Mouse (Mus musculus): ENCODE measurements at regions not wholly inside any gene's neighbourhood (a gene's known extent, or its start where the extent isn't known, plus 50 kb on each side); places are given as distances from the start of the nearest gene placed in this dataset.

DNA sequence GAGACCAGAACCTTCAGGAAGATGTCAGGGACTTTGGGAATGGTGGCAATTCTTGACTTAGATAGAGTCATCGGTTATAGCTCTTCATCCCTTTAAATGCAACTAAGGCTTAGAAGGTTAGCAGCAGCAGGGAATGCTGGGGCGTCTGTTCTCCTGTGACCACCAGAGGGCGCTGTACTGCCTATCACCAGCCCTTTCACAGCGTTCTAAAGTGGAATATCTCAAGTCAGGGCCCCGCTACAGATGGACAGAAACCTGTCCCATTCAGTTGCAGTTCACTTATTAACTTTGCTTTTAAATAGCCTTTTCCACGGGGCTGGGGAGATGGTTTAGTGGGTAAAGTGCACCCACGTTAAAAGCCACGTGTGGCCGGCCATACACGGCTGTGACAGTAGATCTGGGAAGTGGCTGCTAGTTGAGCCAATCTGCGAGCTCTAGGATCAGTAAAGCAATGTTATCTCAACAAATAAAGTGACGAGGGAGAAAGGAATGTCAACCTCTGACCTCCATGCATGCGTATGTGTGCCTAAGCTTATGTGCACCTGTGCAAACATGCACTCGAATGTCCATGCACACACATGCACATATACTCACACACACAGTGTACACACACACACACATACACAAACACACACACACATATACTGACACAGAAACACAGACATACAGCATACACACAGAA is 104.3 kb downstream of the Fam168b start:
- no peak for DNase-seq (ENCODE audit: low spot score in 2 of 2)

DNA sequence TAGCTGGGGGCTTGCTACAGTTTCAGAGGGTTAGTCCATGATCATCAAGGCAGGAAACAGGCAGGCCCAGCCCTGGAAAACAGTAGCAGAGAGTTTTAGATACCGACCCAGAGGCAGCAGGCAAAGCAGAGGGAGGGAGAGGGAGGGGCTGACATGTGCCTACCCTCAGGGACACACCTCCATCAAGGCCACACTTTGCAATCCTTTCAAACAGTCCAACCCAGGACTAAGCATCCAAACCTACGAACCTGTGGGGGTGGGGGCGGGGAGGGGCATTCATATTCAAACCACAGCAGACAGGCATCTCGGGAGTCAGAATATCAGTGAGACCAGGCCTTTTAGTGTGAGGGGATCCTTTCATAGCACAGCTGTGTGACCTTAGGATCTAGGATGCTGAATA is 103.2 kb downstream of the Fam168b start:
- DNase-seq (ENCODE audit: low spot score in 2 of 2): no peak

GRCm38 (mm10) chr1:34740891-34741290 is 102.0 kb downstream of the Fam168b start:
- DNase-seq (ENCODE audit: low spot score in 2 of 2): no peak

DNA sequence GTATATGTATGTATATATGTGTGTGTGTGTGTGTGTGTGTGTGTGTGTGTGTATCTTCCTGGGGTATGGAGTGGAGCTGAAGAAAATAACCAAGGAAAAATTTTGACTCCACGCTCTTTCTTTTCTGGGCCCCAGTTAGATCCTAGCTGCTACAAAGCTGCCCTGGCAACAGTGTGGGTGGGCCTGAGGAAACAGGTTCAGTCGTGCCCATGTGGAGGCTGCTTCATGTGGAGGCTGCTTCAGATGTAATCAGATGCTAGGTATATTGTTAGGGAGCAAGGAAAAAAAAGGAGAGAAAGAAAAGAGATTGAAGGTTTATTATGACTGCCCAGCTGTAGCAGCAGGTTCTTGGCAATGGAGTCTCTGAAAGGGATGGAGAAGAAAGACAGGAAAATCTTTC is 100.6 kb downstream of the Fam168b start:
- no peak for DNase-seq (ENCODE audit: low spot score in 2 of 2)

GRCm38 (mm10) chr1:34745881-34746280 is 97.0 kb downstream of the Fam168b start:
- DNase-seq (ENCODE audit: low spot score in 2 of 2): no peak

GRCm38 (mm10) chr1:34749161-34750040 is 93.5 kb downstream of the Fam168b start:
- DNase-seq (ENCODE audit: low spot score in 2 of 2): no peak

GRCm38 (mm10) chr1:34750061-34751054 is 92.5 kb downstream of the Fam168b start:
- no peak for DNase-seq (ENCODE audit: low spot score in 2 of 2)

DNA sequence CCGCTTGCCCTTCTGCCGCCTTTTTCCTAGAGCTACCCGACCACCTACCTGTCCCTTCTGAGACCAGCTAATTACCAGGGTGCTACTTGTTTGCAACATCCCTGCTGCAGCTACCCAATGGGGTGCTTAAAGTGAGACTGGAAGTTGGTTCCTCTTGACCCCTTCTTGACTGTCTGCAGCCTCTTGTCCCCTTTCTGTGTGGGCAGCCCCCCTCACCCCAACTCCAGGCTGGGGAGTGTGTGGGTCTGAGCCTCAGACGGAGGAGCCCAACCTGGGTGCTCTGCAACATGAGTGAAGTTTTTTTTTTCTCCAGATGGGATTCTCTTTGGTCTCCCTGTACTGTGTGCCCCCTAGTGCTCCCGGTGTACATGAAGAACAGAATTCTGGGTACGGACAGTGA is 91.7 kb downstream of the Fam168b start:
- no peak for DNase-seq (ENCODE audit: low spot score in 2 of 2)

DNA sequence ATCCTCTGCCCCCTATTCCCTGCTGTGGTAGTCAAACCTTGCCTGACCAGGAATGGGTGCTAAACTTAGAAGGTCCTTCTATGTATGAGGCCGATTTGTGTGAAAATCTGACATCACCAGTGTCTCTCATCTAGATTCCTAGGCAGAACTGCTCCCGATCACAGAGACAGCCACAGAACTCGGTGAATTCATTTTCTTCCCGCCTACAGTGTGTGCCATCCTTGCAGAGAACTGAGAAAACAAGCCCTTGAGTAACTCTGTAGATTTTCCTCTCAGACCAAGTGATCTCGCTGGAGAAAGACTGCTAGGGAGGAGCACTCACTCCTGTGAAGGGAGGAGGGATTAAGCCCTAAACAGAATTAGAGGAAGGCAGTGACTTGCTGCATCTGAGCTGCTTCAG is 89.3 kb downstream of the Fam168b start:
- DNase-seq (ENCODE audit: low spot score in 2 of 2): no peak

DNA sequence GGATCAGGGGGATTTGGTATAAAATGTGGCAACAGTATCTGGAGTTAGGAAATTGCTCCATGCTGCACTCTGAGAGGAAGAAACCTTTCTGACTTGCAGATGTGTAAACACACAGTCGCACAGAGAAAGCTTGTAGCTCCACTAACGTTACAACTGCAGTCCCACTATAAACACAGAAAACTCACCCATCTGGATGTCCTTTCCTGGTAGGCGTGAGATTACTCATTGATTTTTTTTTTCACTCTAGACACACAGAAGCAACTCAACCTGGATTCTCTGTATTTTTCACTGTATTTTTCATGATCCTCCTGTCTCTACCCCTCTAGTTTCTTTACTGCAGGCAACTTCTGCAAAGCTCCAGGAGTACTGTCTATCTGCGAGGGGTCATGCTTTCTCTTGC is 82.3 kb downstream of the Fam168b start:
- no peak for DNase-seq (ENCODE audit: low spot score in 2 of 2)

DNA sequence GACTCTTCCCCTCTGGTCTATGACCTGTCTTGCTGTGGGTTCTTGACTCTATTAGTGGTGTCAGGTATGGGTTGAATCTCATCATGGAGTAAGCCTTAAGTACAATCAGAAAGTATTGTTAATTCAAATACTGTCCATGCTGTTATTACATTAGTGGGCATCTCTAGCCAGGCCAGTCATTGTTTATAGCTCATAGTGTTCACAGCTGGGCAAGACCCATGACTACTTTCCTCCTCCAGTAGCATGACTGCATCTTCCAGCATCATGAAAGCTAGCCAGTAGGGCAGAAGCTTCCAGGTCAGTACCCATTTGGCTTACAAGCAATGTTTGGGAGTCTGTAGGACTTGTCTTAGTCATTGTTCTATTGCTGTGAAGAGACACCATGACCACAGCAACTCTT is 81.4 kb downstream of the Fam168b start:
- no peak for DNase-seq (ENCODE audit: low spot score in 2 of 2)

GRCm38 (mm10) chr1:34761870-34762269 is 81.0 kb downstream of the Fam168b start:
- DNase-seq (ENCODE audit: low spot score in 2 of 2): no peak
